Mouse (Mus musculus): ENCODE results near the gene Olfr418. TPM values are rescaled to one million over a fixed set of nuclear protein-coding genes. Genes with fewer than 3 reads are reported as not detected.
A peak's percentile ranks its signal among the peaks of the same experiment; 100 is the strongest.

Olfr418 gene
- total and polyA plus RNA-seq, 3 experiments, result not detected

- TF ChIP-seq USF2 (IDR thresholded peaks at IDR 0.05; ENCODE audit: borderline replicate concordance in 1 of 2, insufficient read depth in 1 of 2, low read depth in 1 of 2, low read length in 2 of 2) (no peak), MAFK (IDR thresholded peaks at IDR 0.05; ENCODE audit: borderline replicate concordance, low read depth, low read length) (peak; percentile 55; the same call in 1 of the 2 replicates)
Measured at GRCm38 (mm10) chr1:173317925-173318477, 52.2 kb downstream of the Olfr418 start (continued).

GRCm38 (mm10) chr1:173321593-173322248 lies 55.9 kb downstream of the Olfr418 start:
- Histone ChIP-seq H3K4me1 (ENCODE audit: control insufficient read depth in 1 of 2, insufficient read depth in 2 of 2, low read length in 2 of 2) (peaks cover 44 to 61% of the 10 kb centered on the region in 2 experiments), H3K9me3 (replicated peaks; ENCODE audit: insufficient read depth, low read length) (no peaks in the 10 kb centered on the region)
- no peak for DNase-seq (ENCODE audit: low read depth, low spot score)

GRCm38 (mm10) chr1:173322249-173322627 lies 56.4 kb downstream of the Olfr418 start:
- Histone ChIP-seq H3K9ac (ENCODE audit: control insufficient read depth, low read depth, low read length, poor library complexity, severe bottlenecking) (peak overlapping the region; percentile 63), H3K4me3 (ENCODE audit: control insufficient read depth in 1 of 2, insufficient read depth in 1 of 2, low read depth in 2 of 2, low read length in 2 of 2) (peak overlapping the region; percentile 2 to 20; a peak in 3 of 4 replicates), H3K27me3 (ENCODE audit: control insufficient read depth in 1 of 2, insufficient read depth in 2 of 2, low read length in 2 of 2) (no peaks in the 10 kb centered on the region), H3K36me3 (ENCODE audit: control insufficient read depth in 1 of 2, insufficient read depth in 2 of 2, low read length in 2 of 2) (peaks cover 0 to 60% of the 10 kb centered on the region in 2 experiments; a peak in 2 of 4 replicates), H3K27ac (ENCODE audit: control insufficient read depth, low read depth, low read length) (peak overlapping the region; percentile 99), H3K4me1 (ENCODE audit: control insufficient read depth in 1 of 2, insufficient read depth in 2 of 2, low read length in 2 of 2) (peaks cover 44 to 57% of the 10 kb centered on the region in 2 experiments), H3K9me3 (replicated peaks; ENCODE audit: insufficient read depth, low read length) (no peaks in the 10 kb centered on the region), H3K79me2 (ENCODE audit: control insufficient read depth, insufficient read depth, low read length, poor library complexity) (no peaks in the 10 kb centered on the region)
- DNase-seq (ENCODE audit: low read depth, low spot score), result peak; percentile 82
- peak; percentile 73 for TF ChIP-seq MYC (IDR thresholded peaks at IDR 0.05; ENCODE audit: low read depth, low read length)
- 0 out of 2 replicates have a peak, but pooled peaks have one; percentile 17 for TF ChIP-seq JUND (IDR thresholded peaks at IDR 0.05; ENCODE audit: low read depth, low read length)
- TF ChIP-seq USF1 (IDR thresholded peaks at IDR 0.05; ENCODE audit: low read depth, low read length), result 0 out of 2 replicates have a peak, but pooled peaks have one; percentile 18
- TF ChIP-seq SMC3 (IDR thresholded peaks at IDR 0.05; ENCODE audit: low read depth, low read length), result no peak
- peak; percentile 84 for TF ChIP-seq ETS1 (IDR thresholded peaks at IDR 0.05; ENCODE audit: low read depth, low read length)
- peak; percentile 81 to 87 for TF ChIP-seq EP300 (IDR thresholded peaks at IDR 0.05; ENCODE audit: low read depth in 1 of 2, low read length in 2 of 2)
- peak; percentile 53; the same call in 1 of the 2 replicates for TF ChIP-seq BHLHE40 (IDR thresholded peaks at IDR 0.05; ENCODE audit: borderline replicate concordance, low read depth, low read length)
- peak; percentile 69; the same call in 1 of the 2 replicates for TF ChIP-seq RCOR1 (IDR thresholded peaks at IDR 0.05; ENCODE audit: low read depth, low read length)
- TF ChIP-seq POLR2A (IDR thresholded peaks at IDR 0.05; ENCODE audit: control insufficient read depth in 1 of 2, insufficient read depth in 1 of 2, low read depth in 1 of 2, low read length in 2 of 2, poor library complexity in 1 of 2), result no peak; a peak in 1 of 4 replicates
- TF ChIP-seq TBP (IDR thresholded peaks at IDR 0.05; ENCODE audit: low read depth, low read length), result peak; percentile 92
- peak; percentile 72 for TF ChIP-seq MXI1 (IDR thresholded peaks at IDR 0.05; ENCODE audit: low read depth, low read length)
- 0 out of 2 replicates have a peak, but pooled peaks have one; percentile 15 for TF ChIP-seq NELFE (IDR thresholded peaks at IDR 0.05; ENCODE audit: low read depth, low read length)
- TF ChIP-seq GATA1 (IDR thresholded peaks at IDR 0.05; ENCODE audit: low read depth, low read length), result peak; percentile 67
- peak; percentile 68; the same call in 1 of the 2 replicates for TF ChIP-seq MAX (IDR thresholded peaks at IDR 0.05; ENCODE audit: low read length)
- peak; percentile 68 for TF ChIP-seq SIN3A (IDR thresholded peaks at IDR 0.05; ENCODE audit: low read length)
- peak; percentile 85 for TF ChIP-seq TCF12 (IDR thresholded peaks at IDR 0.05; ENCODE audit: low read depth, low read length)
- TF ChIP-seq ZKSCAN1 (IDR thresholded peaks at IDR 0.05; ENCODE audit: low read depth, low read length), result no peak
- no peak for TF ChIP-seq POLR2AphosphoS5 (IDR thresholded peaks at IDR 0.05; ENCODE audit: borderline replicate concordance, low read depth, low read length)

More at GRCm38 (mm10) chr1:173321593-173322248, 55.9 kb downstream of the Olfr418 start:
- 0 out of 2 replicates have a peak, but pooled peaks have one; percentile 11 for TF ChIP-seq HCFC1 (IDR thresholded peaks at IDR 0.05; ENCODE audit: low read depth, low read length)
- TF ChIP-seq GATA1 (IDR thresholded peaks at IDR 0.05; ENCODE audit: low read depth, low read length), result no peak
- Histone ChIP-seq H3K9ac (ENCODE audit: control insufficient read depth, low read depth, low read length, poor library complexity, severe bottlenecking) (peak overlapping the region; percentile 63), H3K27me3 (ENCODE audit: control insufficient read depth in 1 of 2, insufficient read depth in 2 of 2, low read length in 2 of 2) (no peaks in the 10 kb centered on the region), H3K36me3 (ENCODE audit: control insufficient read depth in 1 of 2, insufficient read depth in 2 of 2, low read length in 2 of 2) (peaks cover 0 to 63% of the 10 kb centered on the region in 2 experiments; a peak in 2 of 4 replicates), H3K27ac (ENCODE audit: control insufficient read depth, low read depth, low read length) (peak overlapping the region; percentile 99), H3K4me3 (ENCODE audit: control insufficient read depth in 1 of 2, insufficient read depth in 1 of 2, low read depth in 2 of 2, low read length in 2 of 2) (peak overlapping the region; percentile 20 to 34; a peak in 2 of 4 replicates), H3K79me2 (ENCODE audit: control insufficient read depth, insufficient read depth, low read length, poor library complexity) (no peaks in the 10 kb centered on the region)
